Mouse (Mus musculus): Measurements from ENCODE around the gene Fam107a.

Gene Fam107a

DNA sequence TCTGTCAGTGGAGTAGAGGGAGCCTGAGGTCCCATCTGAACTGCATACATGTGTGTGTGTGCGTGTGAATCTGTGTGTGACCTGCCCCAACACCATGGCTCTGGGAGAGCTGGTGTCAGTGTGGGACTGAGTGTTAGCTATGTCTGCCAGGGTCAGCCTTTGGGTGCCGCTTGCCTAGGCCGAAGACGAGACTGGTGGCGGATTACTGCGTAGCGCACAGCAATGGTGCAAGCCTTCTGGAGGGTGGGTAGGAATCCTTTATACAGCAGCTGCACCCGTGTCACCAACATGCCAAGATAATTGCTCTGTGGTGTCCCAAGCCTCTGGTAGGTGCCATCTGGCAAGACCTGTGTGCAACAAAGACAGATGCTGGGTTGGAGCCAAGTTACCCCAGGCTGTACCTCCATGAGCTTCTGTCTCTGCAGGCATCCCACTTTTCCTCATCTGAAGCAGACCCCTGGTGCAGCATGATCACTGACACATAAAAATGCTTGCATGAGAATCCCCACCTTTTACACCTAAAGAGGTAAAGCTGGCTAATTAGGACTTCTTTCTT lies 66.4 kb downstream of the Fam107a start:
- DNase-seq: no peak

DNA sequence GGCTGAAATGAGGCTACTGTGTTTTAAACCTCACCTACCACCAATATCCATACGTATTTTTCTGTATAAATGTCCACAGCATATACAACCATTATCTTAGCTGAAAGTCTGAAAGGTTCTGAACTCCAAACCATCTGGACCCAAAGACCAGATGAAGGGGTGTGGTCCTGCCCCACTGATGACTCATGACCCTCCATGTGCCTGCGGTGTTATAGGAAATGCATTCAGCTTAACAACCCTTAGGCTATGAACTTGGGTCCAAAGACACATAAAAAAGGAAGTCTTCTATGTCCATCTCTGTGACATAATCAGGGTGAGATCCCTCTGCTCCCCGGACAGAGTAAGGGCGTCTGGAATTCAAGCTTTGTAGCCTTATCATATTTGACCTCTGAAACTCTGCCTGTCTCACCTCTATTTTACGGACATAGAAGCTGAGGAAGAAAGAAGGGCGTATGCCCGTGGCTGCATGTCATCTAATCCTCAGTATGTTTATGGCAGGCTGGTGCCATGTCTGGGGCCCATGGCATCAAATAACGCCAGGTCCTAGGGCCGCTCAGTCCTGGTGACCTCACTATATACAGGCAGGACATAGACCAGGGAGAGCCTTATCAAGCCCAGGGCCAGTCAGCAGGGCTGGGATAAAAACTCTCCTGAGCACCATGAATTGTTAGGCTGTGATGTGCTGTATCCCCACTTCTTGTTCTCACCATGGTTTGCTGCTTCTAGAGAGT lies 67.5 kb downstream of the Fam107a start:
- DNase-seq: no peak

DNA sequence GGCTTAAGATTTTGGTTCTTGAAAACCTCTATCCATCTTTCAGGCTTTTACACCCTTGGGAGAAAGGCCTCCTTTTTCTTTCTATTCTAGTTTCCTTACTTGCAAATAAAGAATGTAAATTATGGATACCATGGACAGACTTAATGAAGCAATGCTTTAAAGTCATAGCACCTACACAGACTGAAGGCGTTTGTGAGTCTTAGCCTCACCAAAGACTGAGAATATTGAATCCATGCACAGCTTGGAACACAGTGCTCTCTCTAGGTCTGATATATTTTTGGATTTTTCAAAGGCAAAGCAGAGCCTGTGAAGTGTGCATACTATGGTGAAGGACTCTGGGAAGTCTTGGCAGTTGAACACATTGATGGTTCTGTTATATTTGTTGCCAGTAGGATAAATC lies 68.6 kb downstream of the Fam107a start:
- DNase-seq: no peak

DNA sequence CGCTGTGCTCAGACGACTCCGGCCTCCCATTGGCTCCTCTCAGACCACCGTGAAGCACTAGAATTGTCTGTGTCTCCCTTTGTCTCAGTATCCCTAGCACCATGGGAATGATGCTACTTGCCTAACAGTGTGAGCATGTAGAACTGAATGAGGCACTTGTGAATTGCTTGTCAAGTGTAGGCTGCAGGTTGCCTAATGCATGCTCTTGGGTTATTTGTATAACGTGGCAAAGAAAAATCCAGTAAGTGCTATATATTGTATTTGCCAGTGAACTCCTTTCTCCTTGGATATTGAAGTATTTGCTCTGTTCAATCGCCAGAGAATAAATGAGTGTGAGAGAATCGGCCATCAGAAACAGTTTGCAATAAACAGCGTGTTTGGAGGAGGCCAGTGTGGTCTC lies 70.9 kb downstream of the Fam107a start:
- no peak for DNase-seq
